Mouse (Mus musculus) adrenal gland, postnatal 25 days (tissue): ENCODE results near the gene Ankrd7. TPM values are rescaled to one million over a fixed set of nuclear protein-coding genes. Genes with fewer than 3 reads are reported as not detected.
A peak's percentile ranks its signal among the peaks of the same experiment; 100 is the strongest.
"Not testable (repeated sequence)": the region's sequence is repeated elsewhere in the genome, so short reads cannot be mapped to it uniquely, and the experiment has no call there.

Source experiments
- DNase-seq: peaks from one replicate; pipeline ENCODE4 v3.0.0; 2021; ENCODE audit warnings: mixed read lengths
- long read RNA-seq: library from polyadenylated mRNA; stranded (forward); transcript quantifications from one replicate; pipeline ENCODE4 v2.0.0, GENCODE M21; 2021
- total RNA-seq: library from RNA; stranded (reverse); gene quantifications from 2 replicates; pipeline ENCODE4 v1.2.3, GENCODE M21; 2021

Gene Ankrd7
- not detected in 2 replicates for total RNA-seq
- long read RNA-seq = 0 reads

- no peak for DNase-seq
Measured at GRCm38 (mm10) chr6:18866018-18866417, at the start of gene Ankrd7. TSS of gene Ankrd7 (plus strand) at chr6:18866318.

GRCm38 (mm10) chr6:18819343-18819742, 46.8 kb upstream of the Ankrd7 start:
- DNase-seq = peak; percentile 60

- no peak for DNase-seq
Measured at GRCm38 (mm10) chr6:18820246-18820645, 45.9 kb upstream of the Ankrd7 start.

- DNase-seq = no peak
Measured at GRCm38 (mm10) chr6:18822812-18823211, 43.3 kb upstream of the Ankrd7 start.

GRCm38 (mm10) chr6:18832958-18833357, 33.2 kb upstream of the Ankrd7 start:
- no peak for DNase-seq

GRCm38 (mm10) chr6:18844529-18844928, 21.6 kb upstream of the Ankrd7 start:
- not testable (repeated sequence) for DNase-seq

- not testable (repeated sequence) for DNase-seq
Measured at GRCm38 (mm10) chr6:18845571-18845970, 20.5 kb upstream of the Ankrd7 start.

- DNase-seq = peak; percentile 96
Measured at GRCm38 (mm10) chr6:18848051-18848701, 17.9 kb upstream of the Ankrd7 start, which contains the start of gene Lsm8. TSS of gene Lsm8 (plus strand) at chr6:18848579.

GRCm38 (mm10) chr6:18848702-18849061, 17.4 kb upstream of the Ankrd7 start:
- no peak for DNase-seq

- no peak for DNase-seq
Measured at GRCm38 (mm10) chr6:18855323-18855722, 10.8 kb upstream of the Ankrd7 start.

- DNase-seq = no peak
Measured at GRCm38 (mm10) chr6:18856487-18857078, 9.5 kb upstream of the Ankrd7 start.

GRCm38 (mm10) chr6:18889030-18889429, 22.9 kb downstream of the Ankrd7 start:
- DNase-seq = no peak

GRCm38 (mm10) chr6:18894142-18894541, 28.0 kb downstream of the Ankrd7 start:
- DNase-seq = no peak

GRCm38 (mm10) chr6:18907173-18907572, 41.1 kb downstream of the Ankrd7 start:
- DNase-seq = no peak

GRCm38 (mm10) chr6:18913179-18913578, 47.1 kb downstream of the Ankrd7 start:
- DNase-seq = no peak

- DNase-seq = no peak
Measured at GRCm38 (mm10) chr6:18916021-18916420, 49.9 kb downstream of the Ankrd7 start.

- DNase-seq = no peak
Measured at GRCm38 (mm10) chr6:18916471-18916870, 50.4 kb downstream of the Ankrd7 start.

Other genes starting within 250 kb of the Ankrd7 start
- gene Lsm8, start 17.7 kb upstream of the Ankrd7 start, total RNA-seq = 32.5 and 37.0 TPM in 2 replicates